Mouse (Mus musculus) embryonic fibroblast, embryonic 13.5 days (primary cell): ENCODE results near the gene Apoc2.

ENCODE experiments used
- CTCF ChIP-seq: IDR thresholded peaks from 2 replicates; pipeline ENCODE4 v1.5.1; 2011; ENCODE audit warnings: mild to moderate bottlenecking, control low read depth, low read length, moderate library complexity, borderline replicate concordance; ENCODE audit not compliant: insufficient read depth
- POLR2A ChIP-seq: IDR thresholded peaks from 2 replicates; pipeline ENCODE4 v1.6.1; 2011; ENCODE audit warnings: low read depth, mild to moderate bottlenecking, control low read depth, low read length, moderate library complexity

DNA sequence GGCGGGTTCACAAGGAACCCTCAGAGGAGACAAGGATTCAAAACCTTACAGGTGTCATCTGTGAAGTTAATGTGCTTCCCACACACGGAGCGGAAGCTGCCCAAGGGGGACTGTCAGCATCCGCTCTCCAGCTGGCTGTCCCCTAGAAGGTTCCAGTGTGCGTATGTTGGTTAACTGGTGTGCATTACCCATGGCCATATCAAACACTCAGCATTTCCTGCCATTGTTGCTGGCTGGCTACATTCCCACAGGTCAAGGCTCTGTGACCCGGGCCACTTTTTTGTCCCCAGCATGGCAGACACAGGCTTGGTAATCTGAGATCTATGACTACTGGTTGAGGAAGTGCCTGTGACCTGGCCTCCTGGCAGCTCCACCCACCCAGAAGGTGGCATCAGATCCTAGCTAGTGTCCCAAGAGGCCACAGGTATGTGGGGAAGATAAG lies 45.0 kb upstream of the Apoc2 start:
- no peak for TF ChIP-seq CTCF
- TF ChIP-seq POLR2A: no peak
